Mouse (Mus musculus) bone marrow macrophage, adult 2 months (primary cell): ENCODE data around the gene Fam172a. TPM values are rescaled to one million over a fixed set of nuclear protein-coding genes. Genes with fewer than 3 reads are reported as not detected.

Source experiments
- H3K27ac ChIP-seq: 2 replicates; pipeline ENCODE4 v1.5.1; 2012; ENCODE audit warnings: low read depth, low read length; ENCODE audit not compliant: insufficient read depth
- H3K4me1 ChIP-seq: 2 replicates; pipeline ENCODE4 v1.6.1; 2012; ENCODE audit warnings: low read length; ENCODE audit not compliant: control insufficient read depth, insufficient read depth
- H3K4me3 ChIP-seq: 2 replicates; pipeline ENCODE4 v1.5.1; 2012; ENCODE audit warnings: mild to moderate bottlenecking, low read length, moderate library complexity; ENCODE audit not compliant: insufficient read depth
- CTCF ChIP-seq: IDR thresholded peaks from 2 replicates; pipeline ENCODE4 v1.5.1; 2012; ENCODE audit warnings: low read depth, mild to moderate bottlenecking, low read length, moderate library complexity
- POLR2A ChIP-seq: IDR thresholded peaks from 2 replicates; pipeline ENCODE4 v1.6.1; 2012; ENCODE audit warnings: mild to moderate bottlenecking, low read depth, low read length, borderline replicate concordance
- polyA plus RNA-seq: library from polyadenylated mRNA; stranded (reverse); fragments of >200 nt; gene quantifications from 2 replicates; pipeline ENCODE4 v1.2.4, GENCODE M21; 2012; ENCODE audit not compliant: missing spikeins, insufficient read depth, insufficient read length

Gene Fam172a
- polyA plus RNA-seq, 1 experiment = 28.4 TPM

GRCm38 (mm10) chr13:78177381-78177950 is 475.6 kb downstream of the Fam172a start:
- Histone ChIP-seq H3K4me1 (no peaks in the 10 kb centered on the region), H3K27ac (no peak overlapping the region), H3K4me3 (no peak overlapping the region)
- no peak for TF ChIP-seq CTCF
- no peak for TF ChIP-seq POLR2A

GRCm38 (mm10) chr13:78178021-78178420 is 476.2 kb downstream of the Fam172a start:
- TF ChIP-seq CTCF = no peak
- TF ChIP-seq POLR2A = no peak
- Histone ChIP-seq H3K4me3 (no peak overlapping the region), H3K4me1 (no peaks in the 10 kb centered on the region), H3K27ac (no peak overlapping the region)

GRCm38 (mm10) chr13:78178771-78179170 is 476.9 kb downstream of the Fam172a start:
- H3K4me1 ChIP-seq = no peaks in the 10 kb centered on the region

GRCm38 (mm10) chr13:78179312-78180097 is 477.7 kb downstream of the Fam172a start:
- Histone ChIP-seq H3K27ac (no peak overlapping the region), H3K4me1 (no peaks in the 10 kb centered on the region), H3K4me3 (no peak overlapping the region)
- TF ChIP-seq CTCF (no peak), POLR2A (no peak)

More at GRCm38 (mm10) chr13:78178771-78179170, 476.9 kb downstream of the Fam172a start:
- H3K4me3 ChIP-seq = no peak overlapping the region
- TF ChIP-seq POLR2A (no peak), CTCF (no peak)
- no peak overlapping the region for H3K27ac ChIP-seq

GRCm38 (mm10) chr13:78180261-78180660 is 478.4 kb downstream of the Fam172a start:
- no peak overlapping the region for H3K27ac ChIP-seq
- no peaks in the 10 kb centered on the region for H3K4me1 ChIP-seq
- TF ChIP-seq POLR2A = no peak
- no peak for TF ChIP-seq CTCF
- H3K4me3 ChIP-seq = no peak overlapping the region

DNA sequence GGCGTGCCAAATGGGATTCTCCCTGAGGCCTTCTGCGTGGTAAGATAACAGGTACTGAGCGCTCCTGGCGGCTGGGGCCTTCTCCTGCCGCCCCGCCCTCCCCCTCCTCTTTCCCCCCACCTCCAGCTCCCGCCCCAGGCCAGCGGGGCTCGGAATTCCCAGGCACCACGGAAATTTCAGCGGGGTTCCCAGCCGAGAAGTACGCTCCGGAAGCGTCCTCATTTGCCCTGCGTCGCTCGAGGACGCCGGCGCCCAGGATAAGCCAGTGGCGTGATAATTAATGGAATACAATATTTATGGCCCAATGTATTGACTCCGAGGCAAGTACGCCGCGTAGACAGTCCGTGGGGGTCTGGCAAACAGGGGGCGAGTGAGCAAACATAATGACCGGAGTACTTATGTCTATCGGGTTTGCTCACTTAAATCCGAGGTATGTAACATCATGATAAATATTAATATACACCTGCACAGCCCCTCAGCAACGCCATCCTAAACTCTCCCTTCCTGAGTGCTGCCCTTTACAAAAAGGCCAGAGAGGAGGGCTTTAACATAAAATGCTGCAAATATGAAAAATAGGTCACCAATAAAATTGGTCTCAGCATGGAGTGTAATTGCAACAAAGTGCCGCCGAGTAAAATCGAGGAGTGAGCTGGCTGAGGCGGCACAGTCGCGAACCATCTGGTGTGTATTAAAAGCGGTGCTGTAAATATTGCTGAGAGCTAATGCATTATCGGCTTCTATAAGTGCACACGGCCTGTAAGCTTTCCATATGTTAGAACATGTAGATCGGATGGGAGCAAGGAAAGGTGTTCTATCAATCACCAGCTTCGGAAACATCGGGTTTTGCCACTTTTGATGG is 479.5 kb downstream of the Fam172a start:
- H3K27ac ChIP-seq = no peak overlapping the region
- 0 out of 2 replicates have a peak overlapping the region, but pooled peaks have one; percentile 2 for H3K4me3 ChIP-seq
- no peaks in the 10 kb centered on the region for H3K4me1 ChIP-seq
- TF ChIP-seq CTCF = no peak
- TF ChIP-seq POLR2A = no peak

- Histone ChIP-seq H3K4me3 (peak overlapping the region; percentile 13; the same call in 1 of the 2 replicates), H3K27ac (no peak overlapping the region), H3K4me1 (no peaks in the 10 kb centered on the region)
- TF ChIP-seq POLR2A (no peak), CTCF (no peak)
Observed at GRCm38 (mm10) chr13:78181930-78182558, 480.2 kb downstream of the Fam172a start.

- Histone ChIP-seq H3K27ac (no peak overlapping the region), H3K4me1 (no peaks in the 10 kb centered on the region), H3K4me3 (no peak overlapping the region)
- TF ChIP-seq POLR2A = no peak
- no peak for TF ChIP-seq CTCF
Observed at GRCm38 (mm10) chr13:78183004-78183403, 481.2 kb downstream of the Fam172a start.

DNA sequence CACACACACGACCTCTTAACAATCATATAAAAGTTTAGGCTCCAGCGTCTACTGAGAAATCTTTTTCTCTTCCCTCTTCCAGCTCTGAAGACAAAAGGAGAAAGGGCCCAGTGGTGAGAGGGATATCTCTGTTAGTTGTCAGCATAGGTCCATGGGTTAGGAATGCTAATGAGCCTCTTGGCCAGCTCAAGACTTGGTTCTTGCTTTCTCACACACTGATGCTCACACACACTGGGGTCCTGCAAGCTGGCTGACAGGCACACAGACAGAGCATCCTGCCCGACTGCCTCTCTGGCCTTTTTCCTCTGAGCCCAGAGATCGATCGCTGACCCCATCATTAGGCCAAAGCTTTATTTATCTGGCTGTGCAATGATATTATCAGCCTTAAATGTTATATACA is 482.2 kb downstream of the Fam172a start:
- no peak overlapping the region for H3K27ac ChIP-seq

More for the DNA sequence above, 482.2 kb downstream of the Fam172a start:
- H3K4me1 ChIP-seq = no peaks in the 10 kb centered on the region
- TF ChIP-seq CTCF (no peak), POLR2A (no peak)
- no peak overlapping the region for H3K4me3 ChIP-seq
